Mouse (Mus musculus) CD4-positive, CD25-positive, alpha-beta regulatory T cell, adult 4 months (primary cell): ENCODE results near the gene Cfap97d1. TPM values are rescaled to one million over a fixed set of nuclear protein-coding genes. Genes with fewer than 3 reads are reported as not detected.

Experiments
- ATAC-seq: one replicate; pipeline ENCODE4 v1.8.0; 2017
- polyA plus RNA-seq, 2 experiments: library from polyadenylated mRNA; unstranded; fragments of 100-300 nt; shearing (Covaris generic); gene quantifications; one replicate each; pipeline ENCODE4 v1.2.1; 2017

The Cfap97d1 gene
- polyA plus RNA-seq, 2 experiments from 2014 or later: not detected

- no peak for ATAC-seq
These were observed 56.1 kb downstream of the Cfap97d1 start for GRCm38 (mm10) chr11:102040138-102040524.

GRCm38 (mm10) chr11:102040646-102041045 is 56.6 kb downstream of the Cfap97d1 start:
- ATAC-seq: no peak

GRCm38 (mm10) chr11:102041350-102041949 is 57.4 kb downstream of the Cfap97d1 start, which contains the start of gene Cd300lg:
Gene Cd300lg, plus strand, starts transcription at chr11:102041509.
- no peak for ATAC-seq

Other genes starting within 250 kb of the Cfap97d1 start
- gene Etv4, start 198.9 kb upstream of the Cfap97d1 start, polyA plus RNA-seq: not detected
- not detected for gene Meox1, start 89.9 kb upstream of the Cfap97d1 start, polyA plus RNA-seq
- not detected for gene Sost, start 17.3 kb upstream of the Cfap97d1 start, polyA plus RNA-seq
- 1 to 10 TPM; 1.6 to 1.7 TPM for gene Dusp3, start 2.7 kb downstream of the Cfap97d1 start, polyA plus RNA-seq
- gene Mpp3, start 44.2 kb downstream of the Cfap97d1 start, polyA plus RNA-seq: under 1 TPM in 1 of 2 experiments, not detected in 1; 0.42 TPM
- gene Cd300lg, start 57.2 kb downstream of the Cfap97d1 start, polyA plus RNA-seq: not detected
- gene Mpp2, start 104.2 kb downstream of the Cfap97d1 start, polyA plus RNA-seq: 1 to 10 TPM; 1.3 to 3.6 TPM
- not detected for gene Ppy, start 117.0 kb downstream of the Cfap97d1 start, polyA plus RNA-seq
- not detected for gene Pyy, start 123.6 kb downstream of the Cfap97d1 start, polyA plus RNA-seq
- not detected for gene Nags, start 161.2 kb downstream of the Cfap97d1 start, polyA plus RNA-seq
- 10 to 100 TPM; 10.8 to 19.6 TPM for gene Tmem101, start 172.1 kb downstream of the Cfap97d1 start, polyA plus RNA-seq
- 10 to 100 TPM; 33.4 to 69.4 TPM for gene Lsm12, start 201.0 kb downstream of the Cfap97d1 start, polyA plus RNA-seq
- 10 to 100 TPM; 29.1 to 53.9 TPM for gene G6pc3, start 205.3 kb downstream of the Cfap97d1 start, polyA plus RNA-seq
- 10 to 100 TPM in 1 of 2 experiments, 1 to 10 TPM in 1; 6.5 to 12.3 TPM for gene Hdac5, start 245.9 kb downstream of the Cfap97d1 start, polyA plus RNA-seq